Comparison of ENCODE assay signal across 22 mouse cellular contexts in the genomic region with DNA sequence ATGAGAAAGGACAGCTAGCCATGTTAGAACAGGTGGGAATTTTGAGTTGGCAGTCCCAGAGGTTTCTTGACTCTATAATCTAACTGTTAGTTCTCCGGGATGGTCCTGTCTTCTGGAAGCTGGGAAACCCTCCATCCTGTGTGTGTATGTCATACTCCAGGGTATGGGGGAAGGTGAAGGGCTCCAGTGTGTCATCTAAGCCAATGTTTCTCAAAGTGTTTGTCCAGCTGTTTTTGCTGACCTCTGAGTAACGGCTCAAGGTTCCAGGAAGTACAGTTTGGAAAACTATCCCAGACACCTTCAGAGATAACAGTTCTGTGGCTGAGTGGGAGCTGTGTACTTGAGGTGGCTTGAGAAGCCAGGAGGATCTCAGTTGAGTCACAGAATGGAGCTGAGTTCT. TPM values are rescaled to one million over a fixed set of nuclear protein-coding genes. Genes with fewer than 3 reads are reported as not detected.
DNase-seq lines count a peak whose midpoint lies in the region; ATAC-seq and TF ChIP-seq lines count a peak whose summit lies in the region.
"Had no signal": no experiment of that assay in that cellular context is flagged by ENCODE, and none has a peak within 500 bp of the region (broad histone marks: within the 10 kb centered on the region; RNA-seq: fewer than 3 reads in every experiment).

No protein-coding gene starts in this region.

- H3K9ac ChIP-seq in forebrain, embryonic 12.5 days, result no peak overlapping the region
- no peak overlapping the region for H3K9ac ChIP-seq in forebrain, embryonic 13.5 days

- ATAC-seq in forebrain, embryonic 12.5 days (ENCODE audit: low FRiP score), result no peak
- no peak for ATAC-seq in forebrain, embryonic 13.5 days
- ATAC-seq: activated CD4-positive, CD25-positive, alpha-beta regulatory T cell, adult 4 months; CD4-positive, CD25-positive, alpha-beta regulatory T cell, adult 4 months; Patski had no signal

- no peak overlapping the region for H3ac ChIP-seq in C2C12 (ENCODE audit: control insufficient read depth, insufficient read length, low read depth)

- no peak for DNase-seq in gastrocnemius, adult 2 months
- no peak for DNase-seq in gastrocnemius, postnatal 10 days
- no peak for DNase-seq in frontal cortex, postnatal 14 days (ENCODE audit: low spot score in 2 of 2)
- no peak for DNase-seq in lung, postnatal 36 days
- DNase-seq: adrenal gland, adult 8-10 months; adrenal gland, postnatal 10 days; adrenal gland, postnatal 14 days; adrenal gland, postnatal 25 days; adrenal gland, postnatal 36 days; B cell, adult 2 months; cerebellum, adult 11 months; cerebellum, adult 11-12 months; cerebellum, adult 18-20 months had no signal

- no peak for TF ChIP-seq CTCF in gastrocnemius, adult 2 months (IDR thresholded peaks at IDR 0.05)
- no peak for TF ChIP-seq CTCF in C2C12 (IDR thresholded peaks at IDR 0.05; ENCODE audit: control insufficient read depth, insufficient read depth, insufficient read length)
- no peak for TF ChIP-seq CTCF in embryonic fibroblast, embryonic 13.5 days (IDR thresholded peaks at IDR 0.05; ENCODE audit: borderline replicate concordance, insufficient read depth, low read length)

- no peak overlapping the region for H3K4me3 ChIP-seq in forebrain, embryonic 12.5 days (replicated peaks)
- no peak overlapping the region for H3K4me3 ChIP-seq in forebrain, embryonic 13.5 days
- no peak overlapping the region for H3K4me3 ChIP-seq in gastrocnemius, adult 2 months
- H3K4me3 ChIP-seq in C2C12 (ENCODE audit: insufficient read depth, poor library complexity, severe bottlenecking), result no peak overlapping the region
- H3K4me3 ChIP-seq in embryonic fibroblast, embryonic 13.5 days (ENCODE audit: insufficient read depth, low read length), result no peak overlapping the region

- 84% methylated on average over 2 of the region's 2 CpGs for WGBS in forebrain, embryonic 12.5 days
- WGBS in forebrain, embryonic 13.5 days, result 94% methylated on average over 2 of the region's 2 CpGs

- no peaks in the 10 kb centered on the region for H3K79me3 ChIP-seq in C2C12 (ENCODE audit: low read depth)

- no peaks in the 10 kb centered on the region for H3K9me3 ChIP-seq in forebrain, embryonic 12.5 days
- no peaks in the 10 kb centered on the region for H3K9me3 ChIP-seq in forebrain, embryonic 13.5 days (replicated peaks)

- intact Hi-C loops in gastrocnemius, adult 2 months (cut with DNase I), result no loop called here

- no peaks in the 10 kb centered on the region for H3K79me2 ChIP-seq in C2C12 (ENCODE audit: control insufficient read depth, insufficient read depth)

- no peak overlapping the region for H3K4me2 ChIP-seq in forebrain, embryonic 12.5 days
- H3K4me2 ChIP-seq in forebrain, embryonic 13.5 days, result no peak overlapping the region

- H3K27me3 ChIP-seq in forebrain, embryonic 12.5 days, result no peaks in the 10 kb centered on the region
- no peaks in the 10 kb centered on the region for H3K27me3 ChIP-seq in forebrain, embryonic 13.5 days
- no peaks in the 10 kb centered on the region for H3K27me3 ChIP-seq in C2C12 (ENCODE audit: control insufficient read depth, insufficient read depth, insufficient read length)
- H3K27me3 ChIP-seq: CH12.LX, Patski had no signal

- 0 out of 2 replicates have a peak overlapping the region, but pooled peaks have one; percentile 13 for H3K27ac ChIP-seq in forebrain, embryonic 12.5 days
- H3K27ac ChIP-seq in forebrain, embryonic 13.5 days, result no peak overlapping the region
- peak overlapping the region; percentile 65; the same call in 1 of the 2 replicates for H3K27ac ChIP-seq in gastrocnemius, adult 2 months
- H3K27ac ChIP-seq in embryonic fibroblast, embryonic 13.5 days (ENCODE audit: insufficient read depth, low read length), result 0 out of 2 replicates have a peak overlapping the region, but pooled peaks have one; percentile 4

- peaks cover 63% of the 10 kb centered on the region for H3K36me3 ChIP-seq in forebrain, embryonic 12.5 days (replicated peaks)
- H3K36me3 ChIP-seq in forebrain, embryonic 13.5 days (ENCODE audit: poor library complexity, severe bottlenecking), result peaks cover 84% of the 10 kb centered on the region
- no peaks in the 10 kb centered on the region for H3K36me3 ChIP-seq in C2C12 (ENCODE audit: control insufficient read depth, insufficient read depth)
- H3K36me3 ChIP-seq: G1E had no signal

- H3K4me1 ChIP-seq in forebrain, embryonic 12.5 days, result peaks cover 8% of the 10 kb centered on the region; the same call in 1 of the 2 replicates
- no peaks in the 10 kb centered on the region for H3K4me1 ChIP-seq in forebrain, embryonic 13.5 days
- H3K4me1 ChIP-seq in embryonic fibroblast, embryonic 13.5 days (ENCODE audit: control insufficient read depth, insufficient read depth, low read length), result peaks cover 17% of the 10 kb centered on the region

- no peak for TF ChIP-seq POLR2A in embryonic fibroblast, embryonic 13.5 days (IDR thresholded peaks at IDR 0.05; ENCODE audit: low read depth, low read length)

TF ChIP-seq in C2C12, 6 proteins besides CTCF, POLR2A, EP300 and RAD21:
- no peak for TF ChIP-seq CEBPB (IDR thresholded peaks at IDR 0.05; ENCODE audit: low read depth)
- no peak for TF ChIP-seq USF1 (IDR thresholded peaks at IDR 0.05; ENCODE audit: low read depth)
- TF ChIP-seq MYOD1 (IDR thresholded peaks at IDR 0.05; ENCODE audit: control insufficient read depth, insufficient read length, low read depth), result peak; percentile 90
- no peak for TF ChIP-seq MAX (IDR thresholded peaks at IDR 0.05)

RNA-seq across cellular contexts. Expression of a gene that starts 56.7 kb away (rescaled TPM):
- 11.4 and 12.1 TPM in 2 replicates for polyA plus RNA-seq in forebrain, embryonic 12.5 days (2016; fragmentation: Nextera tagmentation; extraction: Ambion mirVana)
- polyA plus RNA-seq in forebrain, embryonic 13.5 days (2015; fragmentation: Nextera tagmentation; extraction: Ambion mirVana), result 8.8 and 10.0 TPM in 2 replicates
- total RNA-seq in gastrocnemius, adult 2 months (2021), result 1 to 10 TPM; 1.2 to 2.9 TPM
- 1 to 10 TPM; 7.7 to 9.7 TPM for total RNA-seq in gastrocnemius, postnatal 10 days (2021)
- 3.0 TPM for polyA plus RNA-seq in C2C12 (2012; fragmentation: generic; extraction: Trizol)
- 13.2 and 25.8 TPM in 2 replicates for polyA plus RNA-seq in embryonic fibroblast, embryonic 13.5 days (2011; ENCODE audit: insufficient read length, low read depth, missing spikeins)
- polyA plus RNA-seq: G1E had no signal
